Mouse (Mus musculus) ES-E14 (cell line): ENCODE measurements around the gene Fxyd7. TPM values are rescaled to one million over a fixed set of nuclear protein-coding genes. Genes with fewer than 3 reads are reported as not detected.

Experiments used
- DNase-seq: peaks from one replicate; pipeline ENCODE4 v3.0.0-alpha.2; 2013; ENCODE audit warnings: low read depth, low spot score
- H3K27ac ChIP-seq: 2 replicates; pipeline ENCODE4 v1.5.1; 2012; ENCODE audit warnings: low read depth, mild to moderate bottlenecking, low read length, moderate library complexity, mixed read lengths; ENCODE audit not compliant: poor library complexity, insufficient read depth, severe bottlenecking
- H3K36me3 ChIP-seq: 2 replicates; pipeline ENCODE4 v1.6.1; 2012; ENCODE audit warnings: mild to moderate bottlenecking, low read length, moderate library complexity, mixed read lengths; ENCODE audit not compliant: control insufficient read depth, poor library complexity, insufficient read depth, severe bottlenecking
- H3K4me1 ChIP-seq, 2 experiments: fragments of 150-350 bp in 1 of 2; sonication (generic) in 1 of 2; 2 replicates each; pipeline ENCODE4 v1.6.1; 2012; ENCODE audit warnings: low read length in 2 of 2, mild to moderate bottlenecking in 1 of 2, mixed read lengths in 1 of 2; ENCODE audit not compliant: control insufficient read depth in 2 of 2, insufficient read depth in 2 of 2, poor library complexity in 1 of 2
- H3K4me3 ChIP-seq, 2 experiments: fragments of 150-350 bp in 1 of 2; sonication (generic) in 1 of 2; 2 replicates each; pipeline ENCODE4 v1.5.1; 2012; ENCODE audit warnings: low read length in 2 of 2, low read depth in 1 of 2, mild to moderate bottlenecking in 1 of 2, mixed read lengths in 1 of 2; ENCODE audit not compliant: insufficient read depth in 1 of 2, poor library complexity in 1 of 2, severe bottlenecking in 1 of 2
- H3K9ac ChIP-seq: 2 replicates; pipeline ENCODE4 v1.6.1; 2012; ENCODE audit warnings: low read depth, mild to moderate bottlenecking, low read length, mixed read lengths; ENCODE audit not compliant: poor library complexity, insufficient read depth, severe bottlenecking
- H3K9me3 ChIP-seq: fragments of 150-350 bp; sonication (generic); 2 replicates; pipeline ENCODE4 v1.6.1; 2012; ENCODE audit warnings: low read depth, mild to moderate bottlenecking, low read length; ENCODE audit not compliant: control insufficient read depth, insufficient read depth
- CHD2 ChIP-seq: IDR thresholded peaks from 2 replicates; pipeline ENCODE4 v1.6.1; 2014; ENCODE audit warnings: mild to moderate bottlenecking, low read depth, low read length, inconsistent platforms
- HCFC1 ChIP-seq: IDR thresholded peaks from 2 replicates; pipeline ENCODE4 v1.6.1; 2012; ENCODE audit warnings: low read length, inconsistent platforms, borderline replicate concordance; ENCODE audit not compliant: insufficient read depth
- MAFK ChIP-seq: IDR thresholded peaks from 2 replicates; pipeline ENCODE4 v1.6.1; 2014; ENCODE audit warnings: mild to moderate bottlenecking, low read depth, low read length, inconsistent platforms; ENCODE audit not compliant: insufficient read depth
- ZC3H11A ChIP-seq: IDR thresholded peaks from 2 replicates; pipeline ENCODE4 v1.6.1; 2012; ENCODE audit warnings: low read depth, mild to moderate bottlenecking, inconsistent platforms, low read length, borderline replicate concordance
- ZNF384 ChIP-seq: IDR thresholded peaks from 2 replicates; pipeline ENCODE4 v1.6.1; 2012; ENCODE audit warnings: low read depth, low read length, inconsistent platforms
- in situ Hi-C, 2 experiments: fragments of 600-800 bp; cut with MboI; formaldehyde crosslinking; loops; one replicate each; pipeline ENCODE4 v1.15.1; 2025; ENCODE audit warnings: low sequenced_read_pairs in 2 of 2, inconsistent platforms in 1 of 2; ENCODE audit not compliant: unreplicated experiment in 2 of 2
- total RNA-seq: library from RNA; depleted of rRNA; stranded (reverse); fragments of 300-350 nt; gene quantifications from 2 replicates; pipeline ENCODE4 v1.2.3, GENCODE M21; 2012

Gene Fxyd7
- total RNA-seq, 1 experiment, result not detected

DNA sequence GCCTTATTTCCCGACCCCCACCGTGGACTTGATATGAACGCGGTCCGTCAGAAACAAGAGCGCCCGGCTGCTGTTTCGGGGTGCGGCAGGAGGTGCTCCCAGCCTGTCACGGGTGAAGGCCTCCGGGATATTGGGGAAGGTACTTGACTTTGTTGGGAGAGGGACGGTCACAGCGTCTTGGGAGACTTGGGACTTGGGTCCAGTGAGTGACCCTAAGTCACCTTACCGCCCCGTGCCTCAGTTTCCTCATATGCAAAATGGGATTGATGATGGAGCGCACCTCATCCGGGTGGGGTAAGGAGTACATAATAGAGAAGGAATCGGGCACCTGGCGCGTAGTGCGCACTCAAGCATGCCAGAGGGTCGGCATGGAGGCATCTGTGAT is 976 bp upstream of the Fxyd7 start:
- TF ChIP-seq MAFK (no peak), ZC3H11A (no peak), HCFC1 (no peak), ZNF384 (no peak), CHD2 (no peak)
- H3K9me3 ChIP-seq, result no peaks in the 10 kb centered on the region
- peak overlapping the region; percentile 35 to 42; a peak in 2 of 4 replicates for H3K4me3 ChIP-seq
- in situ Hi-C loops, result no loop called here
- H3K36me3 ChIP-seq, result no peaks in the 10 kb centered on the region
- no peak for DNase-seq
- H3K4me1 ChIP-seq, result peaks cover 0 to 6% of the 10 kb centered on the region in 2 experiments; a peak in 1 of 4 replicates
- no peak overlapping the region for H3K27ac ChIP-seq
- no peak overlapping the region for H3K9ac ChIP-seq

GRCm38 (mm10) chr7:31050921-31051320 is 346 bp downstream of the Fxyd7 start:
- H3K36me3 ChIP-seq, result no peaks in the 10 kb centered on the region
- H3K9me3 ChIP-seq, result no peaks in the 10 kb centered on the region
- H3K4me3 ChIP-seq, result 0 out of 4 replicates have a peak overlapping the region, but pooled peaks of 1 of the 2 experiments have one; percentile 20
- peaks cover 0 to 6% of the 10 kb centered on the region in 2 experiments; a peak in 1 of 4 replicates for H3K4me1 ChIP-seq
- no peak overlapping the region; the same call in 1 of the 2 replicates for H3K27ac ChIP-seq
- no peak overlapping the region for H3K9ac ChIP-seq
- DNase-seq, result no peak
- TF ChIP-seq ZC3H11A (no peak), MAFK (no peak), CHD2 (no peak), HCFC1 (no peak), ZNF384 (no peak)
- in situ Hi-C loops, result no loop called here

DNA sequence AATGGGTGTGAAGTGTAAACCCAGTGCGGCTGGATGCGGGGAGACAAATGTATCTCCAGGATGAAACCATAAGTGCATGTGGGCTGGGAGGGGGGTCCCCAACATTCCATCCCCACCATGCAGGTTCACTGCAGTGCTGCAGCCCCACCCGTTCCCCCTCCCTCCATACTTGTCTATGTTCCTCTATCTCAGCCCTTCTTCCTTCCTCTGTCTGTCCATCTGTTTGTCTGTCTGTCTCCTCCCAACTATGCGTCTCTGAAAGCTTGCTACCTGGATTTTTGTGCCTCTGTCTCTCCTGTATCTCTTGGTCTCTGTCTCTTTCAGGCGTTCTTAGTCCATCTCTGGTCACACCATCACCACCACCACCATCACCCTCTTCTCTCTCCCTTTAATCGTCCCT is 780 bp downstream of the Fxyd7 start:
- H3K27ac ChIP-seq, result no peak overlapping the region
- DNase-seq, result no peak
- peaks cover 0 to 6% of the 10 kb centered on the region in 2 experiments; a peak in 1 of 4 replicates for H3K4me1 ChIP-seq
- no peaks in the 10 kb centered on the region for H3K9me3 ChIP-seq
- H3K4me3 ChIP-seq, result no peak overlapping the region
- H3K9ac ChIP-seq, result no peak overlapping the region
- in situ Hi-C loops, result no loop called here
- H3K36me3 ChIP-seq, result no peaks in the 10 kb centered on the region
- no peak for TF ChIP-seq HCFC1
- TF ChIP-seq ZNF384, result no peak
- TF ChIP-seq ZC3H11A, result no peak
- TF ChIP-seq CHD2, result no peak
- no peak for TF ChIP-seq MAFK

DNA sequence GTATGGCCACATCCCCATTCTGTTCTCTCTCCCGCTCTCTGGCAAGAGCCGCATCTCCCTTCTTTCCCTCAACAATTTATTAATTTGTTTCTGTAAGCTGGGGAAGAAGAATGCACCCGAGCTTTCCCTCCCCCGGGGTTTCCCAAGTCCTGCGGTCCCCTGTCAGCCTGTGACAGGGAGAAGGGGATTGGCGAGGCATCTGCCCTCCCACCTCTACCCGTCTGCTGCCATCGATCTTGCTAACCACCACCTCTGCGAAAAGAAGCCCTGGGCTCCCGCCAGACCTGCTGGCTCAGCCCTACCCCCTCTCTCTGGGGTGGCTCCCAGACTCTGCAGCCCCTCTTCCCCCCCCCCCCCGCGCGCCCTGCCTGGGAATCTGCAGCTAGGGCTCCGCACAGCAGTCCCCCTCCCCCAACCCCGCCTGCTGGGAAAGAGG is 1.4 kb downstream of the Fxyd7 start:
- no peak overlapping the region for H3K27ac ChIP-seq
- no peak for TF ChIP-seq MAFK
- no peak for TF ChIP-seq ZC3H11A
- TF ChIP-seq HCFC1, result no peak
- TF ChIP-seq CHD2, result no peak
- no peak for TF ChIP-seq ZNF384
- no peaks in the 10 kb centered on the region for H3K36me3 ChIP-seq
- H3K9ac ChIP-seq, result no peak overlapping the region
- in situ Hi-C loops, result no loop called here
- H3K9me3 ChIP-seq, result no peaks in the 10 kb centered on the region
- peaks cover 0 to 6% of the 10 kb centered on the region in 2 experiments; a peak in 1 of 4 replicates for H3K4me1 ChIP-seq
- DNase-seq, result no peak
- H3K4me3 ChIP-seq, result no peak overlapping the region
